Mouse (Mus musculus) urinary bladder, postnatal 36 days (tissue): ENCODE measurements at regions not wholly inside any gene's neighbourhood (a gene's known extent, or its start where the extent isn't known, plus 50 kb on each side); places are given as distances from the start of the nearest gene placed in this dataset.

Experiments
- DNase-seq, 2 experiments: peaks; one replicate each; pipeline ENCODE4 v3.0.0; 2022; ENCODE audit warnings: low spot score in 2 of 2, mixed read lengths in 1 of 2

DNA sequence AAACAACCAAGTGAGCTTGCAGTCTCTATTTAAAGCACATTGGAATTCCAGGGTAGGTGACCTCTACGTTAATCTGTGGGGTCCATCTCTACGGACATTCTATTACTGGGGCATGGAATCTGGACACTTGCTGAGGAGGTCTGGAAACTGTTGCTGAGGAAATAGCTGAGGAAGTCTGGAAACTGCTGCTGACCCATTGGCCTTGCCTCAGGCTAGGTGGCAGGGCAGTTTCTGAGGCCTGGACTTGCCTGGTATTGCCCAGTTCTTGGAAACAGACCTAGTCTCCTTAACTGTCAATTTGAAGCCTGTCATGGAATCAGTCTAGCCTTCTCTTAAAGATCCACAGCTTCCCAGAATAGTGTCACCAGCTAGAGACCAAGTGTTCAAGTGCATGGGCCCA lies 51.7 kb upstream of the Eif4g2 start:
- DNase-seq, result no peak
